Comparison of ENCODE assay signal across 17 mouse cellular contexts in the genomic region with DNA sequence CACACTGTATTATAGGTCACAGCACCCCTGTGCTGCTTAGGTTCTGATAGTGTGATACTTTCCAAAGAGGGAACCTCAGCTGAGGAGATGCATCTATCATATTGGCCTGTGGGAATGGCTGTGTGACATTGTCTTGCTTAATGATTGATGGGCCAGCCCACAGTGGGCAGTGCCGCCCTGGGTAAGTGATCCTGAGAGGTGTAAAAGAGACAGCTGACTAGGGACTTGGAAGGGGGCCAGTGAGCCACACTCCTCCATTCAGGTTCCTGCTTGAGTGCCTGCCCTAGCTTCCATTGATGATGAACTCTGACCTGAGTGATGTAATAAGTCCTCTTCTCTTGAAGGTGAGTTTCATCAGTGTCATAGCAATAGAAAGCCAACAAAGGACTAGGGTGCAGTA.
"Had no signal": no experiment of that assay in that cellular context is flagged by ENCODE, and none has a peak within 500 bp of the region (broad histone marks: within the 10 kb centered on the region; RNA-seq: fewer than 3 reads in every experiment).

No protein-coding gene starts in this region.

- H3K4me3 ChIP-seq: left cerebral cortex, adult 2 months; limb, embryonic 13.5 days; liver, embryonic 12.5 days; liver, embryonic 15.5 days; lung, embryonic 15.5 days; megakaryocyte, embryonic 14.5 days; midbrain, embryonic 10.5 days; neural tube, embryonic 12.5 days; neural tube, embryonic 15.5 days had no signal

- H3K27ac ChIP-seq: left cerebral cortex, adult 2 months; limb, embryonic 13.5 days; liver, embryonic 12.5 days; liver, embryonic 15.5 days; lung, embryonic 15.5 days; midbrain, embryonic 10.5 days; neural tube, embryonic 12.5 days; neural tube, embryonic 15.5 days had no signal

- DNase-seq: kidney, postnatal 10 days; layer of hippocampus, postnatal 36 days; lung, postnatal 10 days; lung, postnatal 36 days; midbrain, embryonic 14.5 days; thymus, adult 18-20 months; thymus, postnatal 36 days had no signal

- H3K4me2 ChIP-seq: limb, embryonic 13.5 days; liver, embryonic 12.5 days; liver, embryonic 15.5 days; lung, embryonic 15.5 days; neural tube, embryonic 12.5 days; neural tube, embryonic 15.5 days had no signal

- H3K9ac ChIP-seq: limb, embryonic 13.5 days; liver, embryonic 12.5 days; liver, embryonic 15.5 days; lung, embryonic 15.5 days; neural tube, embryonic 12.5 days; neural tube, embryonic 15.5 days had no signal

- H3K4me1 ChIP-seq: limb, embryonic 13.5 days; liver, embryonic 12.5 days; liver, embryonic 15.5 days; lung, embryonic 15.5 days; midbrain, embryonic 10.5 days; neural tube, embryonic 12.5 days; neural tube, embryonic 15.5 days had no signal

- H3K9me3 ChIP-seq: limb, embryonic 13.5 days; liver, embryonic 12.5 days; liver, embryonic 15.5 days; lung, embryonic 15.5 days; megakaryocyte, embryonic 14.5 days; midbrain, embryonic 10.5 days; neural tube, embryonic 12.5 days; neural tube, embryonic 15.5 days had no signal

- ATAC-seq: intestine, postnatal 0 days; liver, embryonic 12.5 days had no signal

- H3K27me3 ChIP-seq: limb, embryonic 13.5 days; liver, embryonic 12.5 days; liver, embryonic 15.5 days; lung, embryonic 15.5 days; megakaryocyte, embryonic 14.5 days; neural tube, embryonic 12.5 days; neural tube, embryonic 15.5 days had no signal
